Mouse (Mus musculus) heart, postnatal 4 days (tissue): ENCODE results near the gene Top2a. TPM values are rescaled to one million over a fixed set of nuclear protein-coding genes. Genes with fewer than 3 reads are reported as not detected.
"Not testable (repeated sequence)": the region's sequence is repeated elsewhere in the genome, so short reads cannot be mapped to it uniquely, and the experiment has no call there.

Experiments used
- DNase-seq: peaks from one replicate; pipeline ENCODE4 v3.0.0; 2021
- total RNA-seq, 2 experiments: library from RNA; stranded (reverse); gene quantifications; 2 replicates each; pipeline ENCODE4 v1.2.3; 2021

Gene Top2a
- total RNA-seq, 2 experiments from 2014 or later, result 174 to 191 TPM

DNA sequence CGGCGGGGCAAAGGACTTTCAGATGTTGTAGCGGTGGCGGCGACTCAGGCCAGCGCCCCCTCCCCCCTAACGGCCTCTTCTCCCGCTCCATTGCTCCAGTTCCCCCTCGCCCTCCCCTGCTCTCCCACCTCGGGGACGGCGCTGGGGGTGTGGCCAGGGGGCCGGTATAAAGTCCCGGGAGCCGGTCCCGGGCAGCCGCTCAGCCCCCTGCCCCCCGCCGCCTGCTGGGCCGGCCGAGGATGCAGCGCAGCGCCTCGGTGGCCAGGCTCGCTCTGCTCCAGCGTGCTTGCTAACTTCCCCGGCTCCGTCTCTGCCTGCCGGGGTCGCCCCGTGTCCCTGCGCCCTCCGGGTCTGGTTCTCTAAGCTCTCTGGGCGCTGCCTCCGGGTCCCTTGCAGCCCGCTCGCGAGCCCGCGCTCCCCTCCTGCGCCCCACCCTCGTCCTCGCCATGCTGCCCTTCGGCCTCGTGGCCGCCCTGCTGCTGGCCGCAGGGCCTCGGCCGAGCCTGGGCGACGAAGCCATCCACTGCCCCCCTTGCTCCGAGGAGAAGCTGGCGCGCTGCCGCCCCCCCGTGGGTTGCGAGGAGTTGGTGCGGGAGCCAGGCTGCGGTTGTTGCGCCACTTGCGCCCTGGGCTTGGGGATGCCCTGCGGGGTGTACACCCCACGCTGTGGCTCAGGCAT, 17.2 kb upstream of the Top2a start, which contains the start of gene Igfbp4:
Gene Igfbp4, plus strand, starts transcription at position 194 of the 679 bp plus-strand sequence.
- peak; percentile 86 for DNase-seq

- DNase-seq, result peak; percentile 63
Observed at GRCm38 (mm10) chr11:99040346-99040974, 16.5 kb upstream of the Top2a start.

DNA sequence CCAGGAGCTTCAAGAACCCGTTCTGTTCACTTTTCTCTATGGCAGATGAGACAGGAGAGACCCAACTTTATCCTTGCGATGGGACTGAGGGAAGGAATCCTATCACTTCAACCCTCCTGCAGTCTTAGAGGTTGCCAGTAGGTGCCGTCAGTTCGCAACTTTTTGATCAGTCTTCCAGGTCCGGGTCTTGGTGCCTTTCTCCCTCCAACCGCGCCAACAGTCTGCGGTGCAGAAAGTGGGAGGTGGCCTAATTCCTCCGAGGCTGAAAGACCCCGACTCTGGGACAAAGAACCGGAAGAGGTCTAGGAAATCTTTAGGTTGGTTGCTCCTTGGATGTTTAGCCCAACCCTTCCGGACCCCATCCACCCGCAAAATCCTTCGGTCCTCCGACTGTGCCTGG, 15.8 kb upstream of the Top2a start:
- peak; percentile 89 for DNase-seq

DNA sequence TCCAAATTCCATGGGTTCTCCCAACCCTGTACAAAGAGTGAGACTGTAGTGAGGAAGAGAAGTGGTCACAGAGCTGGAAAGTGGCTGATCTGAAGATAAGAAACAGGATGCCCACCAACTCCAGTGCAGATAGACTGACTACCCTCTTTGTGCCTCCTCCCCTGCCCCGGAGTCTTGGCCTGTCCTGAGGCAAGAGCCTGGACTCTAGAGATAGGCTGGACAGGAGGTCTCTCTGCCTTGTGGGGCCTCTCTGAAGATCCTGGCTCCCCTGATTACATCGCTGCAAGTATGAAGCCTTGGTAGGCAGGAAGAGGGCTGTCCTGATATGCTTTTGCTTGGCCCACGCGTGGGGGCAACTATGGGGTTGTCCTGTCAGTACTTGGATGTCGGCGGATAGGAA, 12.3 kb upstream of the Top2a start:
- DNase-seq, result no peak

- DNase-seq, result no peak
Observed at GRCm38 (mm10) chr11:99035350-99035749, 11.4 kb upstream of the Top2a start.

GRCm38 (mm10) chr11:99026899-99027440, 3.0 kb upstream of the Top2a start:
- DNase-seq, result no peak

GRCm38 (mm10) chr11:99025878-99026277, 1.9 kb upstream of the Top2a start:
- DNase-seq, result no peak

- no peak for DNase-seq
Observed at GRCm38 (mm10) chr11:99024468-99025134, 612 bp upstream of the Top2a start.

- DNase-seq, result no peak
Observed at GRCm38 (mm10) chr11:99023094-99023493, 895 bp downstream of the Top2a start.

DNA sequence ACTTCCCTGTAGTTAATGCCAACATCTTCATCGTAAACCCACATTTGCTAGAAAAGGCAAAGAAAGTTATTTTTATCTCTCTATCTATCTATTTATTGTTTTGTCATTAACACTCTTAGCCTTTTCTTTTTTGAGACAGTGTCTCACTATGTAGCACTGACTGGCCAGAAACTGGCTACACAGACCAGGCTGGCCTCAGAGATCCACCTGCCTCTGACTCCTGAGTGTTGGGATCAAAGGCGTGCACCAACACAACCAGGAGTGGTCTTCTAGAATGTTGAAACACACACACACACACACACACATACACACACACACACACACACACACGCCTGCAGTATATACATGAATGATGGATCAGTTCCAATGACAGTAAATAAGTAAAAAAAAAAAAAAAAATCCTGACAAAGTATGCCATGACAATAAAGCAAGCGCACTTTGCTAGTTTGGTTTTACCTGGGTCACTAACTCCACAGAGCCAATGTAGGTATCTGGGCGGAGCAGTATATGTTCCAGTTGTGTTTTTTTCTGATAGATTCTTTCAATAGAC, 1.5 kb downstream of the Top2a start:
- DNase-seq, result no peak

DNA sequence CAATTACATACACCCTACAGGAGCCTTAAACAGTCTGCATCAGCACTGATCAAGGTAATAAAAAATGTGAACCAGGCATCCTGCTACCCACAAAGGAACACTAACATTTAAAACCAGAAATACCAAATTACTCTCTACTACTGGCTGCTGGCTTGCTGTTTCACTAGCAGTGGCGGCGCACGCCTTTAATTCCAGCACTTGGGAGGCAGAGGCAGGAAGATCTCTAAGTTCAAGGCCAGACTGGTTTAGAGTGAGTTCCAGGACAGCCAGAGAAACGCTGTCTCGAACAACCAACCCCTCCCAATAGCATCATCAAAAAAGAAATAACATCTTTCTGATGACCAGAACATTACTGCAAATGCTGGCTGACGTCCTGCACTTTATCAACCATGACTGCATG, 4.1 kb downstream of the Top2a start:
- no peak for DNase-seq

GRCm38 (mm10) chr11:99013856-99014255, 10.1 kb downstream of the Top2a start:
- DNase-seq, result no peak

DNA sequence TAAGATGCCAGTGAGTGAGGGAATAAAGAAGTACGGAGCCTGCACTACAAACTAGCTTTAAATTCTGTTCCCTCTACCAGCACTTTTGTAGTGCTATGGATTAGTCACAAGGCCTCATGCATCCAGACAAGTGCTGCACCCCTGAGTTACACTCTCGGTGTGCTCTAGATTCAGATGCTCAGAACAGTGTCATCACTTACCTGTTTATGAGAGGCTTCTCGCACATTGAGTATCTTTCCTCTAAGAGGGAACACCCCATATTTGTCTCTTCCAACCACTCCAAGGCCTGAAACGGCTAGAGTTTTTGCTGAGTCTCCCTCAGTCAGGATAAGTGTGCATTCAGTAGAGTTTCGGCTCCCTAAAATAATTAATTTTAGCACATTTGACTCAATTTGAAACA, 13.3 kb downstream of the Top2a start:
- DNase-seq, result no peak

GRCm38 (mm10) chr11:99010124-99010523, 13.9 kb downstream of the Top2a start:
- DNase-seq, result no peak

DNA sequence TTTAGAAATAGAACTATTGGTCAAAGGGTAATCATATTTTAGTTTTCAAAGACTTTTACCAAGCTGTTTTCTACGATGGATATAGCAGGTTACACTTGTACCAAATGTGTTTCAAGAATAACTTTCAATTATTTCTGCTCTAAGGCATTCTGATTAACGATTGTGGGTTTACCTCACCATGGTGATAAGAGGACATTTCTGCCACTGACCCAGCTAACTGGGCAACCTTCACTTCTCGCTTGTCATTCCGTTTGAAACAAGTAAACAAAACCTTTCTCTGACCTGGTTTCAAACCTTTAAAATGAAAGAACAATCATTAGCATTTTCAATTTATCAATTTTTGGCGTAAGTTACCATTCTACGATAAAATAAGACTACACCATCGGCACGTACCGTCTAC, 17.2 kb downstream of the Top2a start:
- DNase-seq, result no peak

GRCm38 (mm10) chr11:98999243-98999642, 24.7 kb downstream of the Top2a start:
- no peak for DNase-seq

DNA sequence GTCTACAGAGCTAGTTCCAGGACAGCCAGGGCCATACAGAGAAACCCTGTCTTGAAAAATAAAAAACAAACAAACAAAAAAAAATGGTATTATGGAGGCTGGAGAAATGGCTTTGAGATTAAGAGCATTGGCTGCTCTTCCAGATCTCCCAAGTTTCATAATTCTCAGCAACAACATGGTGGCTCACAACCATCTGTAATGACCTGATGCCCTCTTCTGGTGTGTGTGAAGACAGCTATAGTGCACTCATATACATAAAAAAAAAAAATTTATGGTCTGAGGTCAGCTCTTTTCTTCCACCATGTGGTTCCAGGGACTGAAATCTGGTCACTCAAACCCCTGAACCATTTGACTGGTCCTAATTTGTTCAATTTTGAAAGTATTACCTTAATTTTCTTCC, 25.2 kb downstream of the Top2a start:
- no peak for DNase-seq

GRCm38 (mm10) chr11:98997659-98998058, 26.3 kb downstream of the Top2a start:
- no peak for DNase-seq

- DNase-seq, result no peak
Observed at GRCm38 (mm10) chr11:98995987-98996386, 28.0 kb downstream of the Top2a start.

GRCm38 (mm10) chr11:98990866-98991265, 33.1 kb downstream of the Top2a start:
- DNase-seq, result no peak

- not testable (repeated sequence) for DNase-seq
Observed at GRCm38 (mm10) chr11:98988260-98988659, 35.7 kb downstream of the Top2a start.

DNA sequence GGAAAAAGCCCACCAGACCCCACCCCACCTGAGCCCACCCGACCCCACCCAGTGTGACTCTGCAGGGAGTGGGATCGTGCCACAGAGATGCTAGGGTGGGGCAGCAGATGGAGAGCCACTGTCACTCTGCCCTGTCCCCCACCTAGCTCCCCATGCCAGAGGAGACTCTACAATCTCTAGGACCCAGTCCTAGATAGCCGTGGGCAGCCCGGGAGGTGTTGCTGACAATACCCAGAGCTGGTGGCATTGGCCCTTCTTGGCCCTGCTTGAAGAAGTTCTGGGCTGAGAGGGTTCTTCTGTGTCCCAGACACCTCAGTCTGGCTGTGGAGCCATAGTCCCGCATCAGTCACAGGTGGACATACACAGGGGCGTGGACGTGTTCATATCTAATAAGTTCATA, 38.4 kb downstream of the Top2a start:
- DNase-seq, result peak; percentile 78

- no peak for DNase-seq
Observed at GRCm38 (mm10) chr11:98983551-98983950, 40.4 kb downstream of the Top2a start.
